Mouse (Mus musculus): ENCODE measurements around the gene Kcnq2. TPM values are rescaled to one million over a fixed set of nuclear protein-coding genes. Genes with fewer than 3 reads are reported as not detected.

Gene Kcnq2
- polyA plus RNA-seq, 1 experiment, result not detected

DNA sequence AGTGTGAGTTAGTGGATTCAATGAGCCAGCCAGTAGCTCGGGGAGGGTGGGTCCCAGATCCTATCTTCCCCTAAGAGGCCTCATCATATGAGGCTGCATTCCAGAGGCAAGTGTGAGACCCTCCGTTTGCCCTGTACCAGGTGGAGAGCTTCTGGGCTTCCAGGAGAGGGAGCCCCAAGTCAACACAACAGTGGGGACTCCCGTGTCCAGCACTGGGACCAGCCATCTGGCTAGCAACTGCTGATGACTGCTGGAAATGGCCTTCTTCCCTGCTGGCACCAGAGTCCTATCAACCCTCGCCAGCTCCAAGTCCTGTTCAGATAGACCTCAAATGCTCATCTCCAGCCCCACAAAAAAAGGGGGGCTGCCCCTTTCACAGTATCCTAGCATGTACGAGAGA lies 102.7 kb downstream of the Kcnq2 start:
- Histone ChIP-seq H3K27me3 (ENCODE audit: control insufficient read depth, insufficient read depth, insufficient read length) (peaks cover 96% of the 10 kb centered on the region), H3K79me3 (ENCODE audit: low read depth) (no peaks in the 10 kb centered on the region), H3ac (ENCODE audit: control insufficient read depth, insufficient read length, low read depth) (no peak overlapping the region), H3K79me2 (ENCODE audit: control insufficient read depth, insufficient read depth) (no peaks in the 10 kb centered on the region), H3K4me3 (ENCODE audit: insufficient read depth, poor library complexity, severe bottlenecking) (no peak overlapping the region), H3K36me3 (ENCODE audit: control insufficient read depth, insufficient read depth) (no peaks in the 10 kb centered on the region)
- TF ChIP-seq CEBPB (IDR thresholded peaks at IDR 0.05; ENCODE audit: low read depth), result no peak
- no peak for TF ChIP-seq MYOD1 (IDR thresholded peaks at IDR 0.05; ENCODE audit: control insufficient read depth, insufficient read length, low read depth)

DNA sequence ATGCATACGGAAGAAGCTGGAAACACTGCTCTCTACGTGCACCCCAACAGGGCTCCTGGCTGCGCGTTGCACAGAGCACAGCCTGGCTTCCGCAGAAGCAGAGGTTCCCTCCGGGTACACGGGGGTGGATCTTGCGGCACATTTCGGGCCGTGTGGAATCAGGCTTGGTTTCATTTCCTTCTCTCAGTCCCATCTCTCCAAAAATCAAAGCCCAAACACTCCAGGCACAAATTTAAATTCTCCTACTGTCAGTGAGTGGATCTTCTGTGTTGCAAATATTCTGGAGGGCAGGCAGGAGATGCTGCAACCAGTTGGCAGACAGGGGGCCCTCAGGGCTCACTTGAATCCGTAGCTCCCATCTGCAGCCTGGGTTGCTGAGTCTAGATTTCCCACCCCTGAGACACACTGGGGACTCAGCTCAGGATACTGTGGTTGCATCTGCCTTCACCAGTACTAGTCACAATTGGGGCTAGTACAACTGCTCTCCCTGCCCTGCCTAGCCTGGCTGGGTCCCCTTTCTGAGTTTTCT lies 103.6 kb downstream of the Kcnq2 start:
- H3K79me2 ChIP-seq (ENCODE audit: control insufficient read depth, insufficient read depth), result no peaks in the 10 kb centered on the region
- H3K4me3 ChIP-seq (ENCODE audit: insufficient read depth, poor library complexity, severe bottlenecking), result no peak overlapping the region
- H3K79me3 ChIP-seq (ENCODE audit: low read depth), result no peaks in the 10 kb centered on the region
- H3K27me3 ChIP-seq (ENCODE audit: control insufficient read depth, insufficient read depth, insufficient read length), result peaks cover 94% of the 10 kb centered on the region
- TF ChIP-seq USF1 (IDR thresholded peaks at IDR 0.05; ENCODE audit: low read depth) (no peak), MAX (IDR thresholded peaks at IDR 0.05) (no peak), MYOD1 (IDR thresholded peaks at IDR 0.05; ENCODE audit: control insufficient read depth, insufficient read length, low read depth) (no peak), CEBPB (IDR thresholded peaks at IDR 0.05; ENCODE audit: low read depth) (no peak), MYOG (IDR thresholded peaks at IDR 0.05; ENCODE audit: control insufficient read depth, extremely low read depth, insufficient read length) (no peak), FOSL1 (IDR thresholded peaks at IDR 0.05; ENCODE audit: insufficient read depth, low read length, poor library complexity, severe bottlenecking) (no peak)
- H3K36me3 ChIP-seq (ENCODE audit: control insufficient read depth, insufficient read depth), result no peaks in the 10 kb centered on the region
- no peak overlapping the region for H3ac ChIP-seq (ENCODE audit: control insufficient read depth, insufficient read length, low read depth)

Other genes starting within 250 kb of the Kcnq2 start
- gene Ythdf1, start 214.4 kb downstream of the Kcnq2 start, polyA plus RNA-seq (2012; fragmentation: generic; extraction: Trizol), result 33.4 TPM
- gene Birc7, start 206.3 kb downstream of the Kcnq2 start, polyA plus RNA-seq (2012; fragmentation: generic; extraction: Trizol), result not detected
- not detected for gene Nkain4, start 180.6 kb downstream of the Kcnq2 start, polyA plus RNA-seq (2012; fragmentation: generic; extraction: Trizol)
- 46.6 TPM for gene Arfgap1, start 168.1 kb downstream of the Kcnq2 start, polyA plus RNA-seq (2012; fragmentation: generic; extraction: Trizol)
- gene Col20a1, start 148.8 kb downstream of the Kcnq2 start, polyA plus RNA-seq (2012; fragmentation: generic; extraction: Trizol), result 0.07 TPM
- gene Chrna4, start 91.8 kb downstream of the Kcnq2 start, polyA plus RNA-seq (2012; fragmentation: generic; extraction: Trizol), result not detected
- 0.02 TPM for gene Eef1a2, start 21.7 kb upstream of the Kcnq2 start, polyA plus RNA-seq (2012; fragmentation: generic; extraction: Trizol)
- 43.4 TPM for gene Ppdpf, start 51.9 kb upstream of the Kcnq2 start, polyA plus RNA-seq (2012; fragmentation: generic; extraction: Trizol)
- gene Ptk6, start 67.5 kb upstream of the Kcnq2 start, polyA plus RNA-seq (2012; fragmentation: generic; extraction: Trizol), result not detected
- gene Srms, start 77.9 kb upstream of the Kcnq2 start, polyA plus RNA-seq (2012; fragmentation: generic; extraction: Trizol), result not detected
- gene Fndc11, start 84.7 kb upstream of the Kcnq2 start, polyA plus RNA-seq (2012; fragmentation: generic; extraction: Trizol), result not detected
- gene Helz2, start 106.7 kb upstream of the Kcnq2 start, polyA plus RNA-seq (2012; fragmentation: generic; extraction: Trizol), result 2.2 TPM
- 10.5 TPM for gene Gmeb2, start 152.7 kb upstream of the Kcnq2 start, polyA plus RNA-seq (2012; fragmentation: generic; extraction: Trizol)
- gene Stmn3, start 179.2 kb upstream of the Kcnq2 start, polyA plus RNA-seq (2012; fragmentation: generic; extraction: Trizol), result 0.02 TPM
- gene Rtel1, start 184.4 kb upstream of the Kcnq2 start, polyA plus RNA-seq (2012; fragmentation: generic; extraction: Trizol), result 45.8 TPM
- 16.5 TPM for gene Zgpat, start 229.6 kb upstream of the Kcnq2 start, polyA plus RNA-seq (2012; fragmentation: generic; extraction: Trizol)
- gene Arfrp1, start 230.1 kb upstream of the Kcnq2 start, polyA plus RNA-seq (2012; fragmentation: generic; extraction: Trizol), result 45.9 TPM
- gene Lime1, start 244.8 kb upstream of the Kcnq2 start, polyA plus RNA-seq (2012; fragmentation: generic; extraction: Trizol), result 7.3 TPM